Mouse (Mus musculus) yolk sac, embryonic 10.5 days (tissue): ENCODE results near the gene Pkd1l2.

Experiments
- DNase-seq: peaks from one replicate; pipeline ENCODE4 v3.0.0-alpha.2; 2017; ENCODE audit warnings: low spot score

Pkd1l2 gene

GRCm38 (mm10) chr8:117085521-117085920, 3.3 kb upstream of the Pkd1l2 start:
- DNase-seq = peak; percentile 55

- no peak for DNase-seq
Observed at GRCm38 (mm10) chr8:117082947-117083559, 804 bp upstream of the Pkd1l2 start.

DNA sequence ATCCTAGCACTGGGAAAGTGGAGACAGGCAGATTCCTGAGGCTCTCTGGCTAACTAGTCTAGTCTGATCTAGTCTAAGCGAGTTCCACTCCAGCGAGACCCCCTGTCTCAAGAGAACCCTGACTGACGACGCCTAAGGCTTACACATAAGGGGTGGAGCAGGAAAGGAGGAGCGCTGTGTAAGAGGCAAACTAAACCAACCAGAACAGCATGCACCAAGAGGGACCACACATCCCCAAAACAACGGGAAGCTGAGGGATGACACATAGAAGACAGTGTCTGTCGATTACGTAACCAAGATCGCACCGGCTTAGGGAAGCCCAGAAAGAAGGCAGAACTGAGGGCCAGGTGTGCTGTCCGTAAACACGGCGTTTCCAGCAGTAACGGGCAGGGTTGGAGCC, 2.6 kb downstream of the Pkd1l2 start:
- DNase-seq = no peak

GRCm38 (mm10) chr8:117078367-117078926, 3.8 kb downstream of the Pkd1l2 start:
- no peak for DNase-seq

- no peak for DNase-seq
Observed at GRCm38 (mm10) chr8:117074350-117075182, 7.7 kb downstream of the Pkd1l2 start.

DNA sequence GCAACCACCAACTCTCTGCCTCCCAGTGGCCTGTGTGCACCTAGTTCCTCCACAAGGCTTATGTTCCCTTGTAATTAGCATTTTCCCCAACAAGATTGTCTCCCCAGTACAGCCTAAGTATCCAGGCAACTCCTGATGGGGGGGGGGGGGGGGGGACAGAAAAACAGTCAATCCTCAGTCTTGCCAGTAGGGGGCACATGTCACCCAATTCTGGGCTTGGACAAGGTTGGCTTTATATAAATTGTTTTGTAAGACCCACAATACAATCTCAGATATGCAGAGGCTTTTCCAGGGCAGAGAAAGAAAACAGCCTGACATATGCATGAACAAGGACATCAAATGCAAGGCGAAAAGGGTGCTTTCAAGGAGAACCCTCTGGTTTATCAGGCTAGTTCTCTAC, 12.5 kb downstream of the Pkd1l2 start:
- DNase-seq = no peak

DNA sequence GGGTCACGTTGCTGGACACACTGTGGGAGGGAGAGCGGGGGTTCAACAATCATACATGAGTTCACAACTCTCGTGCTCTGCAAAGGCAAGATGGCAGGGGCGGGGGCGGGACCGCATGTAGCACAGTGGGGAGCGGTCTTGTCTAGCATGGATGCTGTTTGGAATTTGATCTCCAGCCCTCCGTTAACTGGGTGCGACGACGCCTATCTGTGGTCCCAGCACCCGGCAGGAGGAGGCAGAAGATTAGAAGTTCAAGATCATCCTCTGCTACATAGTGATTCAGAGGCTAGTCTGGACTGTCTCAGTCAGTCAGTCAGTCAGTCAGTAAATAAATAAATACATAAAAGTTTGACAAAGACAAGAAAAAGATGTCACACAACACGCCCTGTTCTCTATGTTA, 14.0 kb downstream of the Pkd1l2 start:
- no peak for DNase-seq

DNA sequence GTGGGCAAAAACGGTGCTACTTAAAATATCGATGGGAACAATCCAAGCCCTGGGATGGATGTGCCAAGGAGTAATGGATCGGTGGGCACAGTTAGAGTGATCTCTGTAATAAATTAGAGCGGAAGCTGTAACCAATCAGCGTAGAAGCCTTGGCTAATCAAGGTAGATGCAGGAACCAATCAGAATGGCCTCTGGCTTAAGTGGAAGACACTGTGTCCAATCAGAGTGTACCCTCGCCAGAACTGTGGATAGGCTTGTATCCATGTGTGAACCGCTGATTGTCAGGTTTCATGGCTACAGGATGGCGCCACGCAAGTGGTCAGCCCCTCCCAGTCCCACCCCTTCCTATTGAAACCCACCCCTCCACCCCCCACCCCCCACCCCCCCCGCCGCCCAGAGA, 14.9 kb downstream of the Pkd1l2 start:
- DNase-seq = no peak

GRCm38 (mm10) chr8:117066955-117067354, 15.3 kb downstream of the Pkd1l2 start:
- DNase-seq = no peak

GRCm38 (mm10) chr8:117061180-117061880, 20.9 kb downstream of the Pkd1l2 start:
- DNase-seq = no peak

DNA sequence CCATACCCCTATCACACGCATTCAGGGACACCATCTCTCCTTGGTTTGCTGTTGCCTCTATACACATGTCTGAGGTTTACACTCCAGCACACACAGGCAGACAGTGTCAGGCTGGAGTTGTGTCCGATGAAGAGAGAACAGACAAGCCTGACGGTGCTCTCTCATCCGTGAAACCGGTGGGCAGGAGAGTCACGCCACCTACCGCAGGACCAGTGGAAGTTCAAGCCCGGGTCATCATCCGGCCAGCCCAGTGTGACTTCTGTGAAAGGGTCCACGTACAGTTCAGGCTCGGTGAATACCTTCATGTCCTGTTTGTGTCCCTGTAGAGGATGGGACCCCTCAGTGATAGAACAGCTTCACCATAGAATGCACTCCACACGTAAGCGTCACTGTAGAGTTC, 21.9 kb downstream of the Pkd1l2 start:
- no peak for DNase-seq

GRCm38 (mm10) chr8:117059021-117059420, 23.2 kb downstream of the Pkd1l2 start:
- no peak for DNase-seq

DNA sequence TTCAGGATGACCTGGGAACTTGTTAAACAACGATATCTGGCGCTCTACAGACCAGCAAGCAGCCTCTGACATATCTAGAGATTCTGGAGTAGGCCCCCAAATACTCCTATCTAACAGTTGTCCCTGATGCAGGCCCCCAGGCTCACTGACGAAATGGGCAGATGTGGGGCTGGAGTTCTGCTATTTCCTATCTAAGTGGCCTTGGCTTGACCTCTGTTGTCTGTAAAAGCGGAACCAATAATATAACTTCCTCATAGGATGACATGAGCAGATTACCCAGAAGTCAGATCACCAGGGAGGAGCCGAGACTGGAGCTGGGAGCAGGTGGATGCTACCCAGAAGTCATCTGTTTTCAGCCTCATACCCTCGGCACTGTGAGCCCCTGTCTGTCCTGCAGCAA, 27.2 kb downstream of the Pkd1l2 start:
- no peak for DNase-seq

- DNase-seq = no peak
Observed at GRCm38 (mm10) chr8:117054146-117054545, 28.1 kb downstream of the Pkd1l2 start.

- DNase-seq = peak; percentile 43
Observed at GRCm38 (mm10) chr8:117053135-117054079, 28.8 kb downstream of the Pkd1l2 start.

GRCm38 (mm10) chr8:117051316-117051715, 30.9 kb downstream of the Pkd1l2 start:
- DNase-seq = no peak

DNA sequence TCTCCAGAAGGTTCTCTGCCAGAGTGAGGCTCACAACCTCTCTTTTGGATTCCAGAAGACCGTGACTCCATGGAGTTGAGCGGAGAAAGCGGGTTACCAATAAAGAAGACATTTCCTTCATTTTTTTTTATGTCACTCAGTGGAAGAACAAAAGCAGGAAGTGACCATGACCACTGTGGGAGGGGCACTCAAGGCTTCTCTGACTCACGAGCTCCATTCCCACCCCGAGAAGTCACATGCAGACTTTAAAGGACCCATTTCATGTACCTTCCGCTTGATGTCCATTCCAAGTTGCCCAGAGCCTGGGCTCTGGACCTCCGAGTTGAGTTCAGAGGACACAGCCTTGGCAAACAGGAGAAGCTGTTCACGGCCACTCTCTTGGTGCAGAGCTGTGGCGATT, 31.5 kb downstream of the Pkd1l2 start:
- DNase-seq = no peak

DNA sequence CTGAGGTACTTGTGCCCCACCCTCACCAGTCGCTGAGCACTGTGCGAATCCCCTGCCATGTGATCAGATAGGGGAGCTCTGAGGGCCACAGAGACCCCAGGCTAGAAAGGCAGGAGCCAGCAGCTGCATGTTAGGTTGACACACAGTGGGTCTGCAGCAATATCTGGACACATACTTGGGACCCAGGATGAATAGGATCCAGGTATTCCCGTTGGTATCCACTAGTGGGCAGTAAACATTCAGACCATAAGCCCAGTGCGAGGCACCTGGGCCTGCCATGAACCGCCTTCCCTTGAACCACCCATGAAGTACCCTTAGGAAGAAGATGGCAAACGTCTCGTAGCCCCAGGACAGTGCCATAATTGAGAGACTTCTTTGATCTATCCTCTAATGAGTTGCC, 32.8 kb downstream of the Pkd1l2 start:
- DNase-seq = no peak

DNA sequence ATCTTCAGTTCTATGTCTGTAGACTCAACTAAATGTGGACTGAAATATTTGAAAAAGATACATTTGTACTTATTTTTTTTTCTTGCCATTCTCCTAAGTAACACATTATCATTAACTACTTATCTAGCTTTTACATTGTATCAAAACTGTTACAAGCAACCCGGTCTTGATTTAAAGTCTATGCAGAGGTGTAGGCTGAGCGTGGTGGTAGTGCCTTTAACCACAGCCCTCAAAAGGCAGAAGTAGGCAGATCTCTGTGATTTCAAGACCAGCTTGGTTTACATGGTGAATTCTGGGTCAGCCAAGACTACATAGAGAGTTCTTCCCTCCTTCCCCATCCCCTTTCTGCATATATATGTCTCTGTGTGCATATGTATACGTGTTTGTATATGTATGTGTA, 38.7 kb downstream of the Pkd1l2 start:
- DNase-seq = no peak

- no peak for DNase-seq
Observed at GRCm38 (mm10) chr8:117039843-117040242, 42.4 kb downstream of the Pkd1l2 start.

DNA sequence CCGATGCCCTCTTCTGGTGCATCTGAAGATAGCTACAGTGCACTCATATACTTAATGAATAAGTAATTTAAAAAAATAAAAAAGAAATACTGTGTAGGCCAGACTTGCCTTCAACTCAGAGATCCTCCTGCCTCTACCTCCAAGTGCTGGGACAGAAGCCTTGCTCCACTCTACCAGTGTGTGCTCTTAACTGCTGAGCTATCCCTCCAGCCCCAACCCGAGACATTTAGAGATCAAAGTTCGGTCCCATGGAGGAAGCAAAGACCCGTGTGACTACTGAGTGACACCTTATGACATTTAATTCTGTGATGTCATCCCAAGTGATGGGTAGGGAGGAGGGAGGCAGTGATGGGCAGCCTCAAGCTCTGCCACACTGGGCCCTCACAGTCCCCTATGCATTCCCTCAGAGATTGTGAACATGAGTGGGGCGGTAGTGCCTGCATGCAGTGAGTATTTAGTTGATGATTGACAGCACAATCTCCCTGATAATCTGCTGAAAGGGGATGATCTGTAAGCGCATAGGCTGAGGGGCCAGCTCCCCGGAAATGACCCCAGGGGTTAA, 44.8 kb downstream of the Pkd1l2 start:
- DNase-seq = peak; percentile 71
